Mouse (Mus musculus) hindbrain, postnatal 0 days (tissue): ENCODE results near the gene Prkab2. TPM values are rescaled to one million over a fixed set of nuclear protein-coding genes. Genes with fewer than 3 reads are reported as not detected.

Experiments used
- ATAC-seq: fragments of 200-750 bp; cut with Nextera tagmentation; 2 replicates; pipeline ENCODE4 v1.8.0; 2017; ENCODE audit warnings: mild to moderate bottlenecking, moderate TSS enrichment, moderate library complexity
- DNase-seq: peaks from one replicate; pipeline ENCODE4 v3.0.0-alpha.2; 2015; ENCODE audit warnings: low spot score
- H3K27ac ChIP-seq: fragments of 300-500 bp; sonication (generic); 2 replicates; pipeline ENCODE4 v1.5.1; 2014; ENCODE audit warnings: mild to moderate bottlenecking
- H3K27me3 ChIP-seq: fragments of 300-500 bp; sonication (generic); 2 replicates; pipeline ENCODE4 v1.6.1; 2014; ENCODE audit warnings: low read length, mixed read lengths; ENCODE audit not compliant: insufficient read depth
- H3K36me3 ChIP-seq: fragments of 300-500 bp; sonication (generic); 2 replicates; pipeline ENCODE4 v1.6.1; 2014; ENCODE audit warnings: low read length, mixed read lengths; ENCODE audit not compliant: insufficient read depth
- H3K4me1 ChIP-seq: fragments of 300-500 bp; sonication (generic); 2 replicates; pipeline ENCODE4 v1.6.1; 2014; ENCODE audit warnings: antibody characterized with exemption, low read length, mixed read lengths; ENCODE audit not compliant: insufficient read depth
- H3K4me2 ChIP-seq: fragments of 300-500 bp; sonication (generic); 2 replicates; pipeline ENCODE4 v1.6.1; 2014; ENCODE audit warnings: low read depth, mild to moderate bottlenecking, low read length, moderate library complexity, mixed read lengths
- H3K4me3 ChIP-seq: fragments of 300-500 bp; sonication (generic); 2 replicates; pipeline ENCODE4 v1.5.1; 2014; ENCODE audit warnings: low read length
- H3K9ac ChIP-seq: fragments of 300-500 bp; sonication (generic); replicated peaks from 2 replicates; pipeline ENCODE4 v1.6.1; 2014; ENCODE audit warnings: mild to moderate bottlenecking, low read length, moderate library complexity, mixed read lengths
- H3K9me3 ChIP-seq: fragments of 300-500 bp; sonication (generic); 2 replicates; pipeline ENCODE4 v1.6.1; 2016; ENCODE audit warnings: low read length, mixed read lengths
- CTCF ChIP-seq: IDR thresholded peaks from 2 replicates; pipeline ENCODE4 v1.5.1; 2016; ENCODE audit warnings: antibody characterized with exemption, control low read depth, low read depth
- WGBS: fragments of 180-500 bp; shearing (Covaris S2); extraction: QIAGEN DNeasy Blood & Tissue Kit; methylation state at CpG from one replicate; pipeline ENCODE4 v1.1.7; 2014; 5-methylcytosine and 5-hydroxymethylcytosine counted together
- microRNA-seq, 2 experiments: library from miRNA; unstranded; fragments of <30 nt; microRNA quantifications; one replicate each; pipeline ENCODE4; 2016
- polyA plus RNA-seq: library from polyadenylated mRNA; unstranded; fragments of >200 nt; fragmentation: Nextera tagmentation; extraction: Ambion mirVana; gene quantifications from 2 replicates; pipeline ENCODE4 v1.2.1, GENCODE M21; 2015
- total RNA-seq: library from RNA; depleted of rRNA; stranded (reverse); fragments of >200 nt; gene quantifications from 2 replicates; pipeline ENCODE4 v1.2.3, GENCODE M21; 2014; rRNA removed

The Prkab2 gene
- total and polyA plus RNA-seq, 2 experiments from 2014 or later: 16.1 to 21.6 TPM

- no peak overlapping the region for H3K4me3 ChIP-seq
- H3K36me3 ChIP-seq: peaks cover 18% of the 10 kb centered on the region; the same call in 1 of the 2 replicates
- H3K4me1 ChIP-seq: no peaks in the 10 kb centered on the region
- no peak for TF ChIP-seq CTCF
- no peak overlapping the region for H3K27ac ChIP-seq
- no peak overlapping the region for H3K9ac ChIP-seq
- no peak for ATAC-seq
- 84% methylated on average over 9 of the region's 9 CpGs for WGBS
- no peaks in the 10 kb centered on the region for H3K9me3 ChIP-seq
- H3K4me2 ChIP-seq: no peak overlapping the region
- no peak for DNase-seq
- no peaks in the 10 kb centered on the region for H3K27me3 ChIP-seq
Observed at GRCm38 (mm10) chr3:97719116-97719515, 61.1 kb downstream of the Prkab2 start.

Small RNAs within 50 kb of the gene (microRNA-seq; reads per million reads assigned to microRNA genes)
- gene Mir7225: 0 reads per million in 2 experiments

Other genes starting within 250 kb of the Prkab2 start
- gene Olfr1402, start 236.2 kb upstream of the Prkab2 start, total RNA-seq: not detected in 2 replicates
- not detected in 2 replicates for gene Olfr1402, start 236.2 kb upstream of the Prkab2 start, polyA plus RNA-seq
- gene Chd1l, start 48.0 kb upstream of the Prkab2 start, total RNA-seq: 5.7 and 7.7 TPM in 2 replicates
- 8.7 and 8.9 TPM in 2 replicates for gene Chd1l, start 48.0 kb upstream of the Prkab2 start, polyA plus RNA-seq
- gene Fmo5, start 29.4 kb upstream of the Prkab2 start, total RNA-seq: 0.68 and 0.84 TPM in 2 replicates
- 0.88 and 1.3 TPM in 2 replicates for gene Fmo5, start 29.4 kb upstream of the Prkab2 start, polyA plus RNA-seq
- not detected in 2 replicates for gene Gm17651, start 16.5 kb downstream of the Prkab2 start, total RNA-seq
- not detected in 2 replicates for gene Gm17651, start 16.5 kb downstream of the Prkab2 start, polyA plus RNA-seq
- 79.6 TPM in 2 replicates for gene Pde4dip, start 230.5 kb downstream of the Prkab2 start, total RNA-seq
- gene Pde4dip, start 230.5 kb downstream of the Prkab2 start, polyA plus RNA-seq: 44.4 and 48.1 TPM in 2 replicates
- gene Sec22b, start 243.0 kb downstream of the Prkab2 start, total RNA-seq: 50.9 and 54.6 TPM in 2 replicates
- gene Sec22b, start 243.0 kb downstream of the Prkab2 start, polyA plus RNA-seq: 94.7 and 95.1 TPM in 2 replicates